Mouse (Mus musculus) ovary, postnatal 36 days (tissue): ENCODE data around the gene Olfr736.

Experiments used
- DNase-seq: peaks from one replicate; pipeline ENCODE4 v3.0.0; 2022; ENCODE audit warnings: low spot score, mixed read lengths

The Olfr736 gene

DNA sequence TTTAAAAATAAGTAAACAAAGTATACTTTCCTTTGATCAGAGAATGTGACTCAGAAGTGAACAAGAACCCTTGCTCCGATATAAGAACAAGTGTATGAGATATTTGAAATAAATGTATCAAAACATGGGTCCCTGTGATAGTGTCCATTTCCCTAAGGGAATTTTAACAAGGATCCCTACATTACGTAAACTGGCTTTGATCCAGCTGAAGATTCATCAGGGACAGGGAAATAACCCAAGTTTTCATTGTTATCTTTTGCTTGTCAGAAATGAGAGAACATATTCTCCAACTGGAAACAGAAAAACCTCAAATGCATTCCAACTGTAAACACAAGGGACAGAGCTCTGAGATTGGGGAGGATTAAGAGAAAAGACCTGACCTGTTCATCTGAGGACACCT, at the start of gene Olfr736:
TSS of gene Olfr736 (plus strand) at position 301 of the 400 bp plus-strand sequence.
- no peak for DNase-seq

DNA sequence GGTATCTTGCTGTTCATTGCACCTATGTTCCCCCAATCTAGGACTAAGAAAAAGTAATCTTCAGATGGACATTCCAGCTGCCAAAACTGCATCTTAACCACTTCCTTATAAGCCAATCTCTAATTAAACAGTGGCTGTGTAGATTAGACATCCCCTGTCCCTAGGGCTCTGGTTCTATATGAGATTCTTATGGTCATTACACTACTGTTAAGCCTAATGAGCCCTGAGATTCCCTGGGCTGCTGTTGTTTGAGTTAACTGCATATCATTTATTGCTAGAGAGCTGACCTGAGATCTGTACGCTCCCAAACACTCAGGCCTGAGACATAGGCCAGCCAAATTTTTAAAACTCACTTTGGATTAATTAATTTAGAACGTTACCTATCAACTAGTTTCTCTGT, 32.2 kb upstream of the Olfr736 start, which contains the start of gene Olfr735:
TSS of gene Olfr735 (minus strand) at position 77 of the 400 bp plus-strand sequence.
- DNase-seq: no peak

DNA sequence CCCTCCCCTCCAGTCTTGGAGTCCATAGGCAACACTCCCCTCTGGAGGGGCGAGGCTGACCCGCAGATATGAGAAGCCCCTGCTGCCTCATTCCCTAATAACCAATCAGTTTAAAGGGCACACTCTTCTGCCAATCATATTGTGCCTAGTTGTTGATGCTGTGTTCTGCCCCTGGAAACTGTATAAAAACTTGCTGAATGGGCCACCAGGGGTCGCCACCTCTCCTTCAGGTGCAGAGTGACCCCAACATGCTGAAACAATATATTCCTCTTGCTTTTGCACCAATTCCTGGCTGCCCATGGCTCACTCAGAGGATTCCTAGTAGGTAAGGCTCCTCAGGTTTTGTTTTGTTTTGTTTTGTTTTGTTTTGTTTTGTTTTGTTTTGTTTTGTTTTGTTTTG, 28.5 kb upstream of the Olfr736 start:
- peak; percentile 9 for DNase-seq

DNA sequence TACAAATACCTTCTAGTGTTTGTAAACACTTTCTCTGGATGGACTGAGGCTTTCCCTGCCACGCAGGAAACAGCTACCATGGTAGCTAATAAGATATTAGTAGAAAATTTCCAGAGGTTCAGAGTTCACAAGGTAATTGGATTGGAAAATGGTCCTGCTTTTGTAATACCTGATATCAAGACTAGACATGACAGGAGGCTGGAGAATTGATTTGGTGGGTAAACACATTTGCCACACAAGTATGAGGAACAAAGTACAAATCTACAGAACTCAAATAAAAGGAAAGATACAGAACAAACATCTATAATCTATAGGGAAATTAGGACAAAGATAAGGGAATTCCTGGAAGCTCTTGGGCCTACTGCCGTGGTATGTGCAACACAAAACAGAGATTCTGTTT, 24.2 kb upstream of the Olfr736 start:
- DNase-seq: no peak

DNA sequence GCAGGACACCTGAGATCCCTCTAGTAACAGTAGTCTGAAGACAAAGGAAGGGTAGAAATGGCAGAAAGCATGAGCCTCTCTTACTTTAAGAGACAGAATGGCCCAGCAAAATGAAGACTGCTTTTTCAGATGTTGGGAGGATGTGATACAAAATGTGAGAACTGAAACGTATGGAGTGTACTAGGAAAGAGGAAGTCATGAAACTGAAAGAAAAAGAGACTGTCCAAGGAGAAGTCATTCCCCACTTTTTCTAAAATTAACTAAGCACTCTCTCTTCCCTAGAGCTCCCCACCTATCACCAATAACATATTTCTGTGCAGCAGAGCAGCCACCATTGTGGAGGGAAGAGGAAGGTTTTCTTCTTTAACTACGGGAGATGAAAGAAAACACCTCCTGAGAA, 23.4 kb upstream of the Olfr736 start, which contains the start of gene Tlr11:
TSS of gene Tlr11 (plus strand) at position 322 of the 400 bp plus-strand sequence.
- DNase-seq: no peak

DNA sequence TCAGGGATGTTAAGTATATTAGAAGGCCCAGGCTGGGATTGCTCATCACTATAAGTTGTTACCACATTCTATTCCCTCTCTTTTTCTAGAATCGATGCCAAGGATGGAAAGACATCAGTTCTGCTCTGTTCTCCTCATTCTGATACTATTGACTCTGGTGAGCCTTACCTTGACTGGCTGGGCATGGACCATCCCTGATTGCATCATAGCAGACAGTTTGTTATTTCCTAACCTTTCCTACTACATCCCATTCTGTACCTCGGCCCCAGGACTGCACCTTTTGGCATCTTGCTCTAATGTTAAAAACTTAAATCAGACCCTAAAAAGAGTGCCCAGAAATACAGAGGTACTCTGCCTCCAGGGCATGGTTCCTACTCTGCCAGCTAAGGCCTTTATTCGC, 20.5 kb upstream of the Olfr736 start:
- no peak for DNase-seq

DNA sequence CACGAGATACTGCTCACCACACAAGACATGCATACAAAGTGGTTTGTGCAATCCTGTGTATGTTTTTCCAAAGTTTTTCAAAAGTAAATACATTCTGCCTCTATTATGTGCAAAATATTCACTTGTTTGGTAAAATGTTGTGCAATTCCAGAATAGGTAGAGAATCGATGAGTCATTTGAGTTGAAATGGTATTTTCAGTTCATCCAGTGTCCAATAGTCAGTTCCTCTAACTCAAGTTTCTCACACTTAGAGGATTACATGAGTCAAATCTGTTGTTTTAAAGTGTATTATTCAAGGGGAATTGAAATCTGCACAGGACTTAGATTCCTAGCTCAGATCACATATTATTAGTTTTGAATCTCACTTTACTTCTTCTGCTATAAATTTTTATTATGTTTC, 17.4 kb upstream of the Olfr736 start:
- no peak for DNase-seq

DNA sequence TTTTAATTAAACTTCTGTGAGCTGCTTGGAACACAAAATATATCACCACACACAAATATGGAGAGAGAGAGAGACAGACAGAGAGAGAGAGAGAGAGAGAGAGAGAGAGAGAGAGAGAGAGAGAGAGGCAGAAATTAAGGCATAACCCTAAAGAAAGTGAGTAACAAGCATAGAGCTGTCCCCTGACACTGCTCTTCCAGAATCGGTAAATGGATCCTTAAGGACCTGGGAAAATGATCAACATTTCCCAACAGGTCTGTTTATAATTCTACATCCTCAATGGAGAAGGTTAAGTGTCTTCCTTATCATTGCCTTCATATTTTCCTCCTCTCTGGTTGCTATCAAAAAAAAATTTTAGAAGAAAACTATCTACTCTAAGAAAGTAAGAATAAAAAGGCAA, 26.3 kb downstream of the Olfr736 start, which contains the start of gene Olfr738:
TSS of gene Olfr738 (plus strand) at position 301 of the 400 bp plus-strand sequence.
- no peak for DNase-seq

DNA sequence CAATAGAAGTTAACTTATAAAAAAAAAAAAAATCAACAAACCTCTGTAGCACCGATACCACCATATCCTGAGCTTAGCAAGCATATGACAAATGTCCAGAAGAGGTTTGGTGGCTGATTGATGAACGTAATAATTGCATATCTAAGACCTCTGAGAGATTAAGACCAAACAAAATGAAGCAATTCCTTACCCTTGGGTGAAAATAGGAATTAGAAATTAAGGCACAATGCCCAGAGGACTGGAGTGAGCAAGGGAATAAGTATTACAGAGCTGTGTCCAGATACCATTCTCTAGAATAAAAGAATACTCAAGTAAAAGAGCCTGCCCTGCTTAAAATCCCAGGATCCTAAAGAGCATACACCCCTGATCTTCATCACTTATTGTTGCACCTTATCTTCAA, 37.4 kb downstream of the Olfr736 start, which contains the start of gene Olfr739:
TSS of gene Olfr739 (plus strand) at position 301 of the 400 bp plus-strand sequence.
- DNase-seq: no peak
